Mouse (Mus musculus): ENCODE results near the gene Lrrc23. TPM values are rescaled to one million over a fixed set of nuclear protein-coding genes. Genes with fewer than 3 reads are reported as not detected.

Gene Lrrc23
- under 1 TPM; 0.04 to 0.31 TPM for polyA plus RNA-seq (2012; fragmentation: generic; extraction: Trizol)

GRCm38 (mm10) chr6:124779222-124779983 is at the start of gene Lrrc23:
Gene Lrrc23, minus strand, starts transcription at chr6:124779727.

GRCm38 (mm10) chr6:124813933-124814332 is 34.4 kb upstream of the Lrrc23 start, which contains the start of gene Tpi1:
Gene Tpi1, minus strand, starts transcription at chr6:124814296.

GRCm38 (mm10) chr6:124808358-124809012 is 29.0 kb upstream of the Lrrc23 start, which contains the start of gene Spsb2:
Gene Spsb2, plus strand, starts transcription at chr6:124808661.

GRCm38 (mm10) chr6:124769101-124769765 is 10.3 kb downstream of the Lrrc23 start, which contains the start of gene Eno2:
Gene Eno2, minus strand, starts transcription at chr6:124769673.

GRCm38 (mm10) chr6:124755831-124756595 is 23.5 kb downstream of the Lrrc23 start, which contains the start of the genes Gm45234 and Atn1:
Gene Gm45234, minus strand, starts transcription at chr6:124756021.
Gene Atn1, minus strand, starts transcription at chr6:124756524.

GRCm38 (mm10) chr6:124740888-124741761 is 38.4 kb downstream of the Lrrc23 start, which contains the start of gene Grcc10:
Gene Grcc10, minus strand, starts transcription at chr6:124741374.

GRCm38 (mm10) chr6:124738511-124739023 is 41.0 kb downstream of the Lrrc23 start, which contains the start of gene Ptpn6:
Gene Ptpn6, minus strand, starts transcription at chr6:124738714.

Other genes starting within 250 kb of the Lrrc23 start
- gene C1s1, start 237.4 kb downstream of the Lrrc23 start, polyA plus RNA-seq (2012; fragmentation: generic; extraction: Trizol) = 100 to 1,000 TPM in 1 of 2 experiments, under 1 TPM in 1; 0.30 to 110 TPM
- gene C1rb, start 209.4 kb downstream of the Lrrc23 start, polyA plus RNA-seq (2012; fragmentation: generic; extraction: Trizol) = 1 to 10 TPM in 1 of 2 experiments, under 1 TPM in 1; 0.37 to 8.7 TPM
- 1 to 10 TPM in 1 of 2 experiments, under 1 TPM in 1; 0.02 to 9.9 TPM for gene C1s2, start 143.6 kb downstream of the Lrrc23 start, polyA plus RNA-seq (2012; fragmentation: generic; extraction: Trizol)
- gene Lpcat3, start 116.7 kb downstream of the Lrrc23 start, polyA plus RNA-seq (2012; fragmentation: generic; extraction: Trizol) = 10 to 100 TPM; 15.8 to 44.1 TPM
- gene Emg1, start 67.5 kb downstream of the Lrrc23 start, polyA plus RNA-seq (2012; fragmentation: generic; extraction: Trizol) = 100 to 1,000 TPM in 1 of 2 experiments, 10 to 100 TPM in 1; 89.9 to 126 TPM
- 100 to 1,000 TPM; 220 to 503 TPM for gene Phb2, start 67.4 kb downstream of the Lrrc23 start, polyA plus RNA-seq (2012; fragmentation: generic; extraction: Trizol)
- gene Ptpn6, start 41.0 kb downstream of the Lrrc23 start, polyA plus RNA-seq (2012; fragmentation: generic; extraction: Trizol) = 1 to 10 TPM; 2.3 to 5.1 TPM
- 100 to 1,000 TPM; 306 to 579 TPM for gene Grcc10, start 38.4 kb downstream of the Lrrc23 start, polyA plus RNA-seq (2012; fragmentation: generic; extraction: Trizol)
- gene Gm45234, start 23.7 kb downstream of the Lrrc23 start, polyA plus RNA-seq (2012; fragmentation: generic; extraction: Trizol) = under 1 TPM; 0.01 to 0.13 TPM
- gene Atn1, start 23.2 kb downstream of the Lrrc23 start, polyA plus RNA-seq (2012; fragmentation: generic; extraction: Trizol) = 10 to 100 TPM; 23.4 to 84.9 TPM
- 10 to 100 TPM in 1 of 2 experiments, 1 to 10 TPM in 1; 1.9 to 14.4 TPM for gene Eno2, start 10.1 kb downstream of the Lrrc23 start, polyA plus RNA-seq (2012; fragmentation: generic; extraction: Trizol)
- gene Spsb2, start 28.9 kb upstream of the Lrrc23 start, polyA plus RNA-seq (2012; fragmentation: generic; extraction: Trizol) = 10 to 100 TPM; 25.7 to 50.6 TPM
- 100 to 1,000 TPM; 586 to 773 TPM for gene Tpi1, start 34.6 kb upstream of the Lrrc23 start, polyA plus RNA-seq (2012; fragmentation: generic; extraction: Trizol)
- gene Usp5, start 49.8 kb upstream of the Lrrc23 start, polyA plus RNA-seq (2012; fragmentation: generic; extraction: Trizol) = 100 to 1,000 TPM; 101 to 117 TPM
- gene Cdca3, start 49.8 kb upstream of the Lrrc23 start, polyA plus RNA-seq (2012; fragmentation: generic; extraction: Trizol) = 100 to 1,000 TPM in 1 of 2 experiments, 10 to 100 TPM in 1; 55.6 to 112 TPM
- under 1 TPM; 0.01 to 0.12 TPM for gene Gnb3, start 60.5 kb upstream of the Lrrc23 start, polyA plus RNA-seq (2012; fragmentation: generic; extraction: Trizol)
- gene P3h3, start 78.0 kb upstream of the Lrrc23 start, polyA plus RNA-seq (2012; fragmentation: generic; extraction: Trizol) = 10 to 100 TPM in 1 of 2 experiments, 1 to 10 TPM in 1; 4.9 to 50.4 TPM
- gene Gpr162, start 84.3 kb upstream of the Lrrc23 start, polyA plus RNA-seq (2012; fragmentation: generic; extraction: Trizol) = 1 to 10 TPM in 1 of 2 experiments, under 1 TPM in 1; 0.09 to 3.1 TPM
- under 1 TPM in 1 of 2 experiments, not detected in 1; 0.04 TPM for gene Cd4, start 108.5 kb upstream of the Lrrc23 start, polyA plus RNA-seq (2012; fragmentation: generic; extraction: Trizol)
- gene Lag3, start 132.0 kb upstream of the Lrrc23 start, polyA plus RNA-seq (2012; fragmentation: generic; extraction: Trizol) = 1 to 10 TPM in 1 of 2 experiments, under 1 TPM in 1; 0.13 to 1.9 TPM
- gene Ptms, start 140.4 kb upstream of the Lrrc23 start, polyA plus RNA-seq (2012; fragmentation: generic; extraction: Trizol) = 1,000 to 10,000 TPM; 2,499 to 3,064 TPM
- gene Mlf2, start 151.7 kb upstream of the Lrrc23 start, polyA plus RNA-seq (2012; fragmentation: generic; extraction: Trizol) = 100 to 1,000 TPM; 293 to 332 TPM
- 100 to 1,000 TPM in 1 of 2 experiments, 10 to 100 TPM in 1; 99.3 to 123 TPM for gene Cops7a, start 185.8 kb upstream of the Lrrc23 start, polyA plus RNA-seq (2012; fragmentation: generic; extraction: Trizol)
- 10 to 100 TPM in 1 of 2 experiments, 1 to 10 TPM in 1; 3.0 to 14.0 TPM for gene Pianp, start 217.0 kb upstream of the Lrrc23 start, polyA plus RNA-seq (2012; fragmentation: generic; extraction: Trizol)
- 10 to 100 TPM in 1 of 2 experiments, 1 to 10 TPM in 1; 9.5 to 27.6 TPM for gene Zfp384, start 229.4 kb upstream of the Lrrc23 start, polyA plus RNA-seq (2012; fragmentation: generic; extraction: Trizol)